Mouse (Mus musculus) thymus, postnatal 14 days (tissue): ENCODE results near the gene Gm20388.

Experiments used
- DNase-seq: peaks from one replicate; pipeline ENCODE4 v3.0.0; 2021

Gene Gm20388

DNA sequence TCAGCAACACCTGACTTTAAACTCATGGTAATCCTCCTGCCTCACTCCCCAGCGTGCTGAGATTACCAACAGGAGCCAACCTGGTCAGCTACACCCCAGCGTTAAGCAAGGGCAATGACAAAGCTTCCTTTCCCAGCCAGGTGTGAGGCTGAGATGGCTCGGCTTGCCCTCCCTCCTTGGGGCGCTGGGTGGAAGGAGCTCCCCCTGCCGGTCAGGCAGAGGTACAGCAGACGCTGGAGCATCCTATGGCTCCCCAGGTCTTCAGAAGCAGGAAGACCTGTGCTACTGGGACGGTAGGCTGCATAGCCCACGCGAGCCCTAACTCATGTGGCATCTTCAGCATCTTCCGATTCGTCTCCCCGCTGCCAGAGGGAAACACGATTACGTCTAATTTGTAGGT lies 917.6 kb downstream of the Gm20388 start:
- peak; percentile 80 for DNase-seq

GRCm38 (mm10) chr8:120830661-120831060 lies 920.0 kb downstream of the Gm20388 start:
- DNase-seq: no peak

- DNase-seq: no peak
Observed at GRCm38 (mm10) chr8:120832022-120832421, 921.4 kb downstream of the Gm20388 start.

DNA sequence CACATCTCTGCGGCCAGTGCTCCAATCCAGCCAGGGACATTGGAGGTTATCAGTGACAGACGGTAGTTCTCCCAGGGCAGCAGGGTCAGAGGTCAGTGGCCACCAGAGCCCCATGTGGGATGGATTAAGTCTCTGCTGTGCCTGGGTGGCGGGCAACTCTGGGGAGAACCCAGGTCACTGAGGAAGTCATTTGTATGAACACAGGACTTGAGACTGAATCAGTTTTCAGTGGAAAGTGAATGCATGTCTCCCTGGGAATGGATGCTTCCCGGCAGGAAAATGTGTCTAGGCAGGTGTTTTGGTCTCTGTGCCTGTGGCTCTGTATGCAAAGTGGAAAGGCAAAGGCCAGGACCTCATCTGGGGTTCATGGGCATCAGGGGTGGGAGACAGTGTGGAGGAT lies 922.6 kb downstream of the Gm20388 start:
- DNase-seq: no peak

- no peak for DNase-seq
Observed at GRCm38 (mm10) chr8:120839031-120839430, 928.4 kb downstream of the Gm20388 start.

DNA sequence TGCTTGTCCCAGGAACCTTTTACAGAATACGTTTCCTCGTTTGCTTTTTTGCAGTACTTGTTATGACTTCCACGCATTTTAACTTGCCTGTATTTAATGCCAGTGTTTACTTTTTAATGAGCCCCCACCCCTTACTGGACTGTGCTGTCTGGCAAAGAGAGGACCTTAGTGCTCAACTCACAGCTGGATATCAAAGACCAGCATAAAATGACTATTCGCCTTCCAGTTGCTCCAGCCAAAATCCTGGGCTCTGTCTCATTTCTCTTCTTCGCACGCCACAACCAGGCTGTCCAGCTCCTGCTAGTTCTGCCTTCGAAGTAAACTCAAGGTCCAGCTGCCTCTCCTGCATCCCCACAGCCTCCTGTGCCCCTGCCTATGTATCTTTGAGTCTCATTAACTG lies 932.4 kb downstream of the Gm20388 start:
- DNase-seq: no peak

DNA sequence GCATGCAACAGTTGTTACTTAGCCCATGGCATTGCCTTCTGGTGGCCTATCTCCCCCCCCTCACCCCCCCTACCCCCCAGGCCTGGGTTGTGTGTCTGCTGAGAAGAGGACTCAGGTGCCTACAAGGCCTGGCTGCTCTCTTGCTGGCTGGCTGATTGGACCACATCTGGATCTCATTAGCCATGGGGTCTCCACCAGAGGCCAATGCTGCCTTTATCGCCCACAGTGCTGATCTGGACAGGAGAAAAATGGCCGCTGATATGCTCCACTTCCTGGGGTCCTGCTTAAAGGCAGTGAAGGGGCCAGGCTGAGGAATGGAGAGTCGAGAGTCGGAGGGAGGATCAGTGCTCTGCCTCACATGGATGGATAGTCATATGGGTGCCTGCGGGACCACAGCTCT lies 935.4 kb downstream of the Gm20388 start:
- DNase-seq: no peak

DNA sequence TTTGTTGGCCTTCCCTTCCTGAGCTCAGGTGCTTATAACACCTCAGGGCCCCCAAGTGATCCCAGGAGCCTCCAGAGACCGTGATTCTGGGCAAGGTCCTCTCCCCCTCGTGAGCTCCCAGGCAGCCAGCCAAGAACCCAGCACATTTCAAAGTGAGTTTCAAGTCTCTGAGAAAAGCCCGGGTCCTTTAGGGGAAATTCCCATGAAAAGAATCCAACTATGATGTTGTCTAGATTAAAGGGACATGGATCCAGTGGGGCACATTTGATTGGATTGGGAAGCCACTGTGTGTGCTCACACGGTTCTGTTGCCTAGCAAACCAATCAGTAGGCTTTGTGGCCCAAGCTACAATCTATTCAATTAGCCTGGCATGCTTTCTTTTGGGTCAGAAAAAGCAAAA lies 936.6 kb downstream of the Gm20388 start:
- no peak for DNase-seq

DNA sequence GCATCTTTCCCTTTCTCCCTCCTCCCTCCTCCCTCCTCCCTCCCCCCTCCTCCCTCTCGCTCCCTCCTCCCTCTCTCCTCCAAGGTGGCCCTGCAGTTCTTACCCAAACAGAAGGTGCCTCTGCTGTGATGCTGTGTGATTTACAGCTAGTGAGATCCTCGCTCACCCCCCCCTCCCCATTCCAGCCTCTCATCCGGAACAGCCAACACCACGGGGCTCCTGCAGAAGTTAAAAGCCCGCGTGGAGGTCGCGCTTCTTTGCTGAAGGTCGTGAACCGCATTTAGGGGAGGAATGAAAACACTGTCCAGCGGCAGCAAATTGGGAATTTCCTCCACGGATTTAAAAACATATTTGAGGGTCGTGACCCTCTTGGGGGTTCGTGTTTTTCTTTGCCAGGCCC lies 937.1 kb downstream of the Gm20388 start:
- no peak for DNase-seq

GRCm38 (mm10) chr8:120848434-120848833 lies 937.8 kb downstream of the Gm20388 start:
- no peak for DNase-seq

DNA sequence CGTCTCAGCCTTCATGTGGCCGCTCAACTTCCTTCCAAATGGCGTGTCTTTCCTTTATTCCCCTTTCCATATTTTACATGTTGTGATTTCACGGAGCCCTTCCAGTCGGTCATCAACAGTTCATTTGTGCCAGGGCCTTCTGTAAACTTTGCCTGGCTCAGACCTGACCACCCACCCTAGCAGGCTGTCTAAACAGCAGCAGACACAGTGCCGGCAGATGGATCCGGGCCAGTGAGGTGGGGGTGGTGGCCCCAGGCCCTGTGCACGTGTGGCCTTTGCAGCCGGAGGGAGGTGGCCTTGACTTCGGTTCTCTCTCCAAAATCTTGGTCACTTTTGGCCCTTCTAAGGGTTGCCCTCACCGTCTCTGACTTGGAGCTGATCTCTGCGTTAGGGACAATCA lies 940.8 kb downstream of the Gm20388 start:
- no peak for DNase-seq

GRCm38 (mm10) chr8:120859881-120860280 lies 949.2 kb downstream of the Gm20388 start:
- no peak for DNase-seq

GRCm38 (mm10) chr8:120860423-120861126 lies 949.9 kb downstream of the Gm20388 start:
- DNase-seq: no peak

- no peak for DNase-seq
Observed at GRCm38 (mm10) chr8:120863683-120864082, 953.0 kb downstream of the Gm20388 start.

- DNase-seq: peak; percentile 43
Observed at GRCm38 (mm10) chr8:120867386-120867785, 956.7 kb downstream of the Gm20388 start.

DNA sequence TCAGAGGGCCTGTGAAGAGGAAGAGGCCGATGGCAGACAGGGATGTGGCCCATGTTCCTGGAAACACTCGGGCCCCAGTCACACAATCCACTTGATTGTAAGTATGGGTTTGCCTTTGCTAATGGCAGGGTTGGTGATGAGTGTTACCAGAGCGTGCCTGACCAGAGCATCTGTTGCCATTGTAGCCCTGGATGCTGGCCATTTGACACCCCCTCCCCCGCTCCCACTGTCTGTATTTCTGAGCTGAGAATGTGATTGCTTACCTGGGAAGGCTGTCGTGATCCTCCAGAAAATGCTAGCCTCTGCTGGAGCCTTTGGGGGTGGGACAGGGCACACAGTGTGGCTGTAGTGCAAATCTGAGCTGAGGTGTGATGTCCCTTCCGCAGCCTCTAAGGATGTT lies 962.0 kb downstream of the Gm20388 start:
- DNase-seq: no peak

GRCm38 (mm10) chr8:120876010-120876918 lies 965.6 kb downstream of the Gm20388 start:
- no peak for DNase-seq

DNA sequence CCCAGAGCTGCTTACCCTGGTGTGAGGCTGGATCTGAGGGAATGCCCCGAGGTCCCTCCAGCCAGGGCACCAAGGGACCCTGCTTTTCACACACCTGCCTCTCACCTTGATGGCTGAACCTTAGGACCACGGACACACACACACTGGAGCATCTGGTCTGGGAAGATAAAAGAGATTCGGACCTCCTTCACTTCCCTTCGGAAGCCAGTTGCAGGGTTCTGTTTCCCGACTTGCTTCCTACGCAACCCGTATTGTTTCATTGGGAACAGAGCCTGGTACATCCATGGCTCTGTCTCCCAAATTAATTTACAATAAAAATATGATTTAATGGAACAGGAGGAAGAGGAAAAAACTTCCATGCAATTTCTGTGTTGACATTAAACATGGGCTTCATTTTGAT lies 966.4 kb downstream of the Gm20388 start:
- no peak for DNase-seq

- no peak for DNase-seq
Observed at GRCm38 (mm10) chr8:120879928-120880327, 969.3 kb downstream of the Gm20388 start.

- DNase-seq: no peak
Observed at GRCm38 (mm10) chr8:120881634-120882033, 971.0 kb downstream of the Gm20388 start.

- no peak for DNase-seq
Observed at GRCm38 (mm10) chr8:120882657-120883056, 972.0 kb downstream of the Gm20388 start.

GRCm38 (mm10) chr8:120883369-120883768 lies 972.7 kb downstream of the Gm20388 start:
- DNase-seq: no peak

DNA sequence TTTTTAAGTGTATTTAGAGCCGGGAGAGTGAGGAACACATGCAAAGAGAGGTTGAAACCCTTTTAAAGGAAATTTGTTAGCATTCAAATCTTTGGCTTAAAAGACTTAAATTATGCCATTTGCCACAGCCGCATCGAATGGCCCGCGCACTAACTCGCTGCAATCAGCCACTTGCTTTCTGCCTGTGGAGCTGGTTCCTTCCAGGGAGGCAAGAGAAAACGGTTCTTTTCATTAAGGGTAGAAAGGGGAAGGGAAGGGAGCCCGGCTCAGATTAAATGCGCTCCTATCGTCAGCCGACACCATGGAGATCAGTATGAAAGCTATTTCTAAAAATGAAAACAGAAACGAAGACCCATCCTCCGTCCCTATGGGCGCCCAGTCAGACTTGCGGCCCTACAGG lies 973.2 kb downstream of the Gm20388 start:
- DNase-seq: no peak

DNA sequence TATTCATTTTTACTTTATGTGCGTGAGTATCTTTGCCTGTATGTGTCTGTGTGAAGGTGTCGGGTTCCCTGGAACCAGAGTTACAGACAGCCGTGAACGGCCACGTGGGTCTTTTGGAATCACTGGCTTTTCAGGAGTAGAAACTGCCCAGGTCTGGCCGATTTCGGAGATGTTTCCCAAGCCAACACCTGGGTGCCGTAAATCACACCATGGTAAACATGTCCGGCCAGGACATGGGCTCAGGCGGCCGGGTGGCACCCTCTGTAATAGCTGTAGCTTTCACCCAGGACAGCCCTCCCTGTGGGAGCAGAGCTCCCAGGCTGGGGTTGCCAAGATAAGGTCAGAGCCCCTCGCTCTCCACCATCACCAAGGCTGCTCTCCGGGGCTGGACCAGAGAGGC lies 974.2 kb downstream of the Gm20388 start:
- no peak for DNase-seq
